Mouse (Mus musculus) frontal cortex, postnatal 25 days (tissue): Measurements from ENCODE around the gene Msi2.

Experiments
- DNase-seq, 2 experiments: peaks; one replicate each; pipeline ENCODE4 v3.0.0; 2022; ENCODE audit warnings: low spot score in 2 of 2

Msi2 gene

GRCm38 (mm10) chr11:88485987-88486386, 232.3 kb downstream of the Msi2 start:
- DNase-seq, result no peak

GRCm38 (mm10) chr11:88485088-88485487, 233.2 kb downstream of the Msi2 start:
- no peak for DNase-seq

GRCm38 (mm10) chr11:88484047-88484446, 234.3 kb downstream of the Msi2 start:
- no peak for DNase-seq

DNA sequence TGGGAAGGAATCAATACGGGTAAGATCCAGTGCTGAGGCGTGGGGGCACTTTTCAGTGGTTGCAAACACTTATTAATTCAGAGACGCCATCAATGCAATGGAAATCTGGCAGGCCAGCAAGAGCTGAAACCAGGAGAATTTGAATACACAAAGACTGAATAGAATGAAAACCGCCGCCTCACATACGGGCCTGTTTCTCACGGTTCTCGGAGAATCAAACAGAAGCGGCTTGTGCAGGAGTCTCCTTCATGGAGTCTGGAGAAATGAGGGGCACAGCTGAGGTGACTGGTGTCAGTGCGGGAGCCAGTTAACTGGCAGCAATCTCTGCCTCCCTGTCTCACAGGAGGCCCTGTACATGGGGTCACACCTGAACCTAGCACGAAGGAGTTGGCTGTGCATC, 235.7 kb downstream of the Msi2 start:
- DNase-seq, result peak in 1 of 2 experiments; percentile 15

DNA sequence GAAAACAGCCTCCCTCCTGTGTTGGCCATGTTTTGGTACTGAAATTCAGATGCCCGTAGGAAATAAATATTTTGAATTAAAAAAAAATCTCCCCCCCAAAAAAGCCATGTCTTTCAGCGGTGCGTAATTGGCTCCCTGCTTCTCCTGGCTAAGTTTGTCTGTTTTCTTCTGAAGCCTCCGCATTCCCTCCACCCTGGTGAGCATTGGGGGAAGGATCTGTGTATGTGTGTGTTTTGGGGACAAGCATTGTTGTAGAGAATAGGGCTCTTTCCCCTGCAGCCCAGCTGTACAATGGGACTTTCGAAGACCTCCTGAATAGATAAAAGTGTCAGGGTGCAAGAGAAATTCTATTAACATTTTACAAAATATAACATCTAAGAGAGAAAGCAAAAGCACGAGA, 236.1 kb downstream of the Msi2 start:
- no peak for DNase-seq

DNA sequence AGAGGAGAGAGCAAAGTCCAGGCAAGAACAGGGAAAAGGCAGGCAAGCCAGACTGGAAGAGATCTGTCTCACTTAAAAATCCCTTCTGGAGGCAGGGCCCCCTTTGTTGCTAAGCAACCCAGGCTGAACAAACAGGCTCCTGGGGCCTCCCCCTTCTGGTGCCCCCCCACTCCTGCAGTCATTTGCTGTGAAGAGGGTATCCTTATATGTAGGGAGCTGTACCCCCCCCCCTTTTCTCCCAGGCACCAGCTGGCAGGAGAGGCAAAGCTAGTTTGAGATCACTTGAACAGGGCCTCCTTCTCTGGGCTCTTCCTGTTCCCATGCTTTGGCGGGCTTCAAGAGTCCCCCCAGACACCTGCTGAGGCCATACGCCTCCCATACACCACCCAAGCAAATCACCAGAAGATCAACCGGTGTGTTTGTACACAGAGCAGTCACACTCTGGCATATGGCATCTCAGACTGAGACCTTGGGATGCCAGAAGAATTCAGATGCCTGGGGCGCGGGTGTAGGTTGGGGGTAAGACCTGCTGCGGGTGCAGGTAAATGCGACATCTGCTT, 236.6 kb downstream of the Msi2 start:
- DNase-seq, result no peak

- no peak for DNase-seq
Observed at GRCm38 (mm10) chr11:88481092-88481601, 237.2 kb downstream of the Msi2 start.

DNA sequence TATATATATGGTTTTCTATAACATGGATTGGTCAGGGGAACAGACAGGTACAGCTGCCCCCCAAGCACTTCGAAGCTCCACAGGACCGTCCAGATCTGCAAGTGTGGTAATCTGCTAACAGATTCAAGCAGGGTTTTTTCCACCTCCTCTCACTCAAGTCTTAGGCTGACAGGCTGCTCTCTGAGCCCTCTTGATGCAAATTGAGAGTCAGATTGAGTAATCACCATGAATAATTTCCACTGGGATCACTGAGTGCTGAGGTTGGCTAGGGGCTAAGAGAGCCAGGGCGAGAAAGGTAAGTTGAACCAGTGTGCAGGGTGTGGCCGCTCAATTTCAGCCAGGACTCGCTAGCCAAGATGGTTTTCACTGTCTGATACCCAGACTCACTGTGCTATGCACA, 238.8 kb downstream of the Msi2 start:
- DNase-seq, result no peak

DNA sequence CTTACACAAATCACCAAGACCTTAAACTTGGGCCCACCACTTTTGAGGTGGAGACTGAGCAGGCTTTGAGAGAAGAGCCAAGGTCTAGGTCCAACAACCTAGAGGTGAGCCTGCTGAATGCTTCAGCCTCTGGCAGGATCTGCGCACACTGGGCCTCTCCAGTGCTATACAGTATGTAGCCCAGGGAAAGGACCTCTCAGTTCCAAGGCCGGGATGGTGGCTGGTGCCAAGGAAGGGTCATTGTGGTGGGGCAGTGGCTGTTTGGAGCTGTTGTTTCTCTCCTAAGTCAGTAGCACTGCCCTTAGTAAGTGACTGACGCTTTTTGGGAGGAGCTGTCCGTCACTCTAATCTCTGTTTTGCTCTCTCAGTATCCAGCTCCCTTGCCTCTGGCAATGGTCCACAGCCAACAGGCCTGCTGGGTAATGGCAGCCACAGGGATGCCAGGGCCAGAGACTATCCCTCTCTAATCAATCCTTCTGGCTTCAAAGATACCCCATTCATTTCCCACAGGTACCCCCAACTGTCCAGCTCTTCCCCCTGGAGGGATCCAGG, 243.3 kb downstream of the Msi2 start:
- DNase-seq, result no peak

- no peak for DNase-seq
Observed at GRCm38 (mm10) chr11:88472731-88473130, 245.6 kb downstream of the Msi2 start.

- no peak for DNase-seq
Observed at GRCm38 (mm10) chr11:88471981-88472647, 246.2 kb downstream of the Msi2 start.

DNA sequence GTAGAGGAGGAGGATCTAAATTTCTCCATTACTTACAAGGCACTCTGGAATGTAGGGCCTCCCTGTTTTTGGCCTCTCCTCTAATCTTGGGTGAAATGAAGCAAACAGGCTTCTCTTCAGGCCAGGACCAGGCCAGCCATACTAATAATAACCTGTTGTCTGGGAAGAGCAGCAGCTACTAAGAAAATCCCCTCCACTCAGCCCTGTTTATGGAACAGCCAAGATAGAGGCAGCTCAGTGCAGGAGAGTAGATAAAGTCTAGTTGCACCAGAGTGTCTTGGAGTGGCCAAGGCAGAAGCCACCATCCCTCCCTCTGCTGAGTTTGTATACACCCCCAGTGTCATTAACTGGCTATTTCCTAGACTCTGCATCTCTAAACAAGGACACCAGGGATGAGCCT, 247.7 kb downstream of the Msi2 start:
- no peak for DNase-seq

DNA sequence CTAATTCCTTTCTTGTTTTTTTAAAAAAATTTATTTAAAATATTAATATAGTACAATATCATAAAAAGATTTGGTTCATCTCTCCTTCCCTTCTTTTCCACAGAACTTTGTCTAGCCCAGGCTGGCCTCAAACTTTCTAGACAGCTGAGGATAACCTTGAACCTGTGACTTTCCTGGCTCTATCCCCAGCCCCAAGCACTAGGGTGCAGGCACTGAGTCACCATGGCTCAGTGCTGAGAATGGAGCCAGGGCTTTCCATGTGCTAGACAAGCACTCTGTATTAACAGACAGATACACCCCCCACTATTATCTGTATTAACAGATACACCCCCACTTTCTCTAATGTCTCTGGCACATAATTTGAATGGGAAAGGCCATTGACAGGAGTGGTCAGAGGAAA, 249.3 kb downstream of the Msi2 start:
- no peak for DNase-seq

- DNase-seq, result no peak
Observed at GRCm38 (mm10) chr11:88467498-88468245, 250.6 kb downstream of the Msi2 start.

GRCm38 (mm10) chr11:88463951-88464350, 254.4 kb downstream of the Msi2 start:
- no peak for DNase-seq

DNA sequence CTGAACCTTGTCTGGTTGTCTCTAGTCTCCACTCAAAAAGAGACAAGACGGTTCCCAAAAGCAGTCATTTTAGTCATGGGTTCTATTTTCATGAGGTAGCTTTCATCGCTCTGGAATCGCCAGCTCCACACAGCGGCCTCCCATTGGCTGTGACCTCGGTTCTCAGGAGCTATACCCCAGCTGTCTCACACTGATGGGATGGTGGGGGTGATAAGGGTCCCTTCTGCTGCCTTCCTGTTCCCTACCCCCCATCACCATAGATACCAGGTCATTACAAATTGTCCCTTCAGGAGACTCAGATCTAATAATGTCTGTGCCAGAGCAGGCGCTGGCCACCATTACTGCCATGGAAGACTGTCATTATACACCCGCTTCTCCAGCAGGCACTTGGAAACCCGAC, 255.5 kb downstream of the Msi2 start:
- no peak for DNase-seq

- DNase-seq, result no peak
Observed at GRCm38 (mm10) chr11:88461601-88462000, 256.7 kb downstream of the Msi2 start.

GRCm38 (mm10) chr11:88459946-88460736, 258.2 kb downstream of the Msi2 start:
- no peak for DNase-seq

GRCm38 (mm10) chr11:88457241-88457738, 261.0 kb downstream of the Msi2 start:
- DNase-seq, result no peak

DNA sequence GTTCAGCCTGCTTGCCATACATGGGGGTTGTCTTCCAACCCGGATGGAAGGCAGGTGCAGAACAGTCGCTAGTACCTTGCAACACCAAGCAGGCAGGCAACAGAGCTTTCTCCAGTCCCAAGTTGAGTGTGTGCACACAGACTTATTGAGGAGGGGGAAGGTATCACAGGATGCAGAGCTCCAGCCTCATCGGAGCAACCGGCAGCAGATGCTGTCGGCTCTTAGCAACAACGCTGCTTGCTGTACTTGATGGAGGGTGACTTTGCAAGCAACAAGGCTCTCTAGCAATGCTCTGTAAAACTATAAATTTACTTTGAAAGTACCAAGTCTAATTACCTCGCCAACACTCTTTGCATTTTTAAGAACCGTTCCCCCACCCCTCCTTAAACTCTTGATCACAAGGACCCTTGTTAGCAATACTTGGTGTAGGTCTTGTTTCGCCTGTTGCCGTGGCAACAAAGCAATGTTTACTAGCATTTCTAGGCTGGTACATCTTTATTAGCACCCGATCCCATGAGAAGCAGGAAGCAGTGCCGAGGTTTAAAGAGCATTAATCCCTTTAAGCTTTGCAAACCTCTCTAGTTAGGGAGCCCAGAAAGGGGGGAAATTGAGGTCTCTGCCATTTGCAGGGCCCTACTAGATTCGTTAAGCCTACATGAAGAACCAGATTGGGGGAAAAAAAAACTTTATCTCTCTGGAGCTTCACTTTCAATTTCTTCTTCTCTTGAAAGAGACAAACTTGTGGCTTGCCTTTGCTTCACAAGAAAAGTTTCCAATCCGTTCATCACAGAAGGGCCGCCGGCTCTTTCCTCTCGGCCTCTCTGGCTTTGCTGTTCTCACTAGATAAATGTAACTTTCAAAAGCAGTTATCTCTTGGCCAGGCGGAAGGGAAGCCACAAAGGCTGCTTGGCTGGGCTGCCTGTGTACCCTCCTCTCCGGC, 263.2 kb downstream of the Msi2 start:
- DNase-seq, result no peak
